8 mouse cellular contexts compared by ENCODE assay signal in the genomic region with DNA sequence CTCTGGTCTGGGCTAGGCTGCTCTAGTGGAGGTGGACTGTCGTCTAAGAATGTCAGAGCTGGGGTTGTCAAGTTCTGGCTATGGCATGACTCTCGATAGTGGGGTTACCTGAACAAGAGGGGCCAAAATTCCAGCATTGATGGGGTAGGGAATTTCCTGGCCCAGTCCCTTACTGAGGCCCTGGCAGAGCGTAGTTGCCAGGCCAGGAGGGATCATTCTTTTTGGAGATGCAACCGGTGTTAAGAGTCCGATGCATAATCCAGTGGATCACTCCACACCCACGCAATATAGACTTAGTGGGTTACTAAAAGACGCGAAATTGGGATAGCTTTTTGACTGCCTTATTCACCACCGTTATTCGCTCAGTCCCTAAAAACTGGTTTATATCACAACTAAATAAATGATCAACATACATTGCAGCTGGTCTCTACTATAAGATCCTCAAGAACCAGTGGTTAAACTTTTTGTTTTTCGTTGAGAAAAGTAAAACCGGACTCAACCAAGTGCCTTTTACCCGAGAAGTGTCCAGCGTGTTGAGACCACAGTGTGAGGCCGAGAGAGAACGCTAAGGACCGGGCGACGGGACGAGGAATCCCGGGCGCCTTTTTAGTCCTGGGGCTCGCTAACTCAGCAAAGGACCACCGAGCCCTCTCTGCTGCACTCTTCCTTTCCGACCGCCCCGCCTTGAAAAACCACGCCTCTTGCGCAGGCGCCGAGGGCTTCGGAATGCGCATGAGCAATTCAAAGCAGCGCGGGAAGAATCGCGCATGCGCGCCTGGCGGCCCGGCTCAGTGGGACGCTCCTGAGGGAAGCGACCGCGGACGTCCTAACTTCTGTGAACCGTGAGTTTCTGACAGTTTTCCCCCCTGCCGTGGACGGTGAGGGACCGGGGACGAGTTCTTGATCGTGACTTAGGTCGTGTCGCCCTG. TPM values are rescaled to one million over a fixed set of nuclear protein-coding genes. Genes with fewer than 3 reads are reported as not detected.
DNase-seq lines count a peak whose midpoint lies in the region; ATAC-seq and TF ChIP-seq lines count a peak whose summit lies in the region.

Cdc7 (plus strand) TSS at position 739 of the 929 bp plus-strand sequence.

- no peaks in the 10 kb centered on the region for H3K9me3 ChIP-seq in ES-E14 (ENCODE audit: control insufficient read depth, insufficient read depth, low read depth, low read length)
- H3K9me3 ChIP-seq in forebrain, embryonic 16.5 days (ENCODE audit: control insufficient read depth, low read length), result no peaks in the 10 kb centered on the region
- H3K9me3 ChIP-seq in lung, embryonic 15.5 days, result no peaks in the 10 kb centered on the region

- peak; percentile 95 for ATAC-seq in forebrain, embryonic 16.5 days
- peak; percentile 94 for ATAC-seq in lung, embryonic 15.5 days (ENCODE audit: borderline replicate concordance, extremely low read depth, low FRiP score, low TSS enrichment)

- peak; percentile 90 for DNase-seq in ES-E14 (ENCODE audit: low read depth, low spot score)
- peak; percentile 90 for DNase-seq in cerebellum, adult 11-12 months
- DNase-seq in heart, postnatal 4 days, result peak; percentile 96
- peak; percentile 81 to 93 for DNase-seq in layer of hippocampus, adult 8-10 months (ENCODE audit: low spot score in 2 of 2)
- DNase-seq in ovary, adult 18-20 months (ENCODE audit: low spot score), result peak; percentile 86
- DNase-seq in thymus, postnatal 0 days (ENCODE audit: low spot score), result peak; percentile 95

- peaks cover 0 to 5% of the 10 kb centered on the region in 2 experiments; a peak in 2 of 4 replicates for H3K4me1 ChIP-seq in ES-E14 (ENCODE audit: control insufficient read depth in 2 of 2, insufficient read depth in 2 of 2, low read length in 2 of 2, poor library complexity in 1 of 2)
- peaks cover 13% of the 10 kb centered on the region for H3K4me1 ChIP-seq in forebrain, embryonic 16.5 days (replicated peaks; ENCODE audit: control insufficient read depth, insufficient read depth, low read length)
- H3K4me1 ChIP-seq in lung, embryonic 15.5 days, result peaks cover 19% of the 10 kb centered on the region

- H3K4me3 ChIP-seq in ES-E14 (ENCODE audit: insufficient read depth in 1 of 2, low read depth in 1 of 2, low read length in 2 of 2, poor library complexity in 1 of 2, severe bottlenecking in 1 of 2), result peak within 1 kb of the TSS; percentile 86 to 91
- H3K4me3 ChIP-seq in forebrain, embryonic 16.5 days (replicated peaks; ENCODE audit: low read length), result peak within 1 kb of the TSS; percentile 90
- H3K4me3 ChIP-seq in lung, embryonic 15.5 days, result peak within 1 kb of the TSS; percentile 56

- 5% methylated on average over 54 of the region's 54 CpGs for WGBS in forebrain, embryonic 16.5 days
- 5% methylated on average over 54 of the region's 54 CpGs for WGBS in lung, embryonic 15.5 days

- peak within 1 kb of the TSS; percentile 97 for H3K9ac ChIP-seq in ES-E14 (ENCODE audit: insufficient read depth, low read depth, low read length, poor library complexity, severe bottlenecking)
- H3K9ac ChIP-seq in forebrain, embryonic 16.5 days (replicated peaks; ENCODE audit: low read depth, low read length), result peak within 1 kb of the TSS; percentile 87
- H3K9ac ChIP-seq in lung, embryonic 15.5 days, result peak within 1 kb of the TSS; percentile 62

- H3K4me2 ChIP-seq in forebrain, embryonic 16.5 days (ENCODE audit: low read length), result peak within 1 kb of the TSS; percentile 93
- peak within 1 kb of the TSS; percentile 72 for H3K4me2 ChIP-seq in lung, embryonic 15.5 days

- no peaks in the 10 kb centered on the region for H3K27me3 ChIP-seq in forebrain, embryonic 16.5 days (replicated peaks; ENCODE audit: control insufficient read depth, insufficient read depth, low read length)
- no peaks in the 10 kb centered on the region for H3K27me3 ChIP-seq in lung, embryonic 15.5 days

- peak within 1 kb of the TSS; percentile 52; the same call in 1 of the 2 replicates for H3K27ac ChIP-seq in ES-E14 (ENCODE audit: insufficient read depth, low read depth, low read length, poor library complexity, severe bottlenecking)
- H3K27ac ChIP-seq in forebrain, embryonic 16.5 days (ENCODE audit: low read length), result peak within 1 kb of the TSS; percentile 68; the same call in 1 of the 2 replicates
- peak within 1 kb of the TSS; percentile 65 for H3K27ac ChIP-seq in lung, embryonic 15.5 days

- in situ Hi-C loops in ES-E14 (cut with MboI; ENCODE audit: low sequenced_read_pairs in 2 of 2, unreplicated experiment in 2 of 2), result no loop called here

- H3K36me3 ChIP-seq in ES-E14 (ENCODE audit: control insufficient read depth, insufficient read depth, low read length, poor library complexity, severe bottlenecking), result peaks cover 8% of the 10 kb centered on the region
- H3K36me3 ChIP-seq in forebrain, embryonic 16.5 days (ENCODE audit: control insufficient read depth, insufficient read depth), result no peaks in the 10 kb centered on the region
- H3K36me3 ChIP-seq in lung, embryonic 15.5 days, result peaks cover 4% of the 10 kb centered on the region; the same call in 1 of the 2 replicates

TF ChIP-seq in ES-E14, 5 proteins besides CTCF, POLR2A, EP300 and RAD21:
- TF ChIP-seq HCFC1 (IDR thresholded peaks at IDR 0.05; ENCODE audit: borderline replicate concordance, insufficient read depth, low read length) (peak; percentile 57; the same call in 1 of the 2 replicates), MAFK (IDR thresholded peaks at IDR 0.05; ENCODE audit: insufficient read depth, low read depth, low read length) (no peak)

RNA-seq across cellular contexts. Expression of gene Cdc7, which starts in this region (rescaled TPM):
- total RNA-seq in ES-E14 (2012; rRNA removed), result 25.0 and 25.3 TPM in 2 replicates
- polyA plus RNA-seq in forebrain, embryonic 16.5 days (2015; fragmentation: Nextera tagmentation; extraction: Ambion mirVana), result 48.8 and 50.5 TPM in 2 replicates
- 1 to 10 TPM; 6.8 to 8.0 TPM for total RNA-seq in heart, postnatal 4 days (2021)
- total RNA-seq in layer of hippocampus, adult 8-10 months (2022), result 10 to 100 TPM in 3 of 4 experiments, 1 to 10 TPM in 1; 9.8 to 20.7 (median 16.0) TPM
- polyA plus RNA-seq in lung, embryonic 15.5 days (2015; fragmentation: Nextera tagmentation; extraction: Ambion mirVana), result 47.4 and 49.5 TPM in 2 replicates
- 33.1 and 37.4 TPM in 2 replicates for polyA plus RNA-seq in thymus, postnatal 0 days (2015; fragmentation: Nextera tagmentation; extraction: Ambion mirVana)

Comparison
In these comparisons a context has a peak if more than half of its experiments do, and no peak if none do; other contexts are left out.
1. Peak in every context shown above with its lines: DNase-seq, ATAC-seq, H3K4me3 ChIP-seq and H3K27ac ChIP-seq.